Mouse (Mus musculus) olfactory bulb, adult 2 months (tissue): ENCODE data around the gene Sox5. TPM values are rescaled to one million over a fixed set of nuclear protein-coding genes. Genes with fewer than 3 reads are reported as not detected.

Source experiments
- H3K27ac ChIP-seq: fragments of 200-500 bp; 2 replicates; pipeline ENCODE4 v1.5.1; 2012; ENCODE audit warnings: low read depth, low read length; ENCODE audit not compliant: insufficient read depth
- H3K4me1 ChIP-seq: fragments of 200-500 bp; 2 replicates; pipeline ENCODE4 v1.6.1; 2012; ENCODE audit warnings: low read length; ENCODE audit not compliant: control insufficient read depth, insufficient read depth
- H3K4me3 ChIP-seq: fragments of 200-500 bp; 2 replicates; pipeline ENCODE4 v1.5.1; 2012; ENCODE audit warnings: mild to moderate bottlenecking, low read depth, low read length, moderate library complexity; ENCODE audit not compliant: insufficient read depth
- CTCF ChIP-seq: fragments of 200-500 bp; IDR thresholded peaks from 2 replicates; pipeline ENCODE4 v1.5.1; 2012; ENCODE audit warnings: low read depth, mild to moderate bottlenecking, low read length, moderate library complexity; ENCODE audit not compliant: insufficient read depth
- POLR2A ChIP-seq: fragments of 200-500 bp; IDR thresholded peaks from 2 replicates; pipeline ENCODE4 v1.6.1; 2012; ENCODE audit warnings: mild to moderate bottlenecking, low read depth, low read length, moderate library complexity; ENCODE audit not compliant: insufficient read depth
- WGBS: fragments of 180-500 bp; shearing (Covaris S2); methylation state at CpG from one replicate; pipeline ENCODE4 v1.1.7; 2018; 5-methylcytosine and 5-hydroxymethylcytosine counted together
- polyA plus RNA-seq: library from polyadenylated mRNA; stranded (reverse); fragments of >200 nt; gene quantifications from 2 replicates; pipeline ENCODE4 v1.2.4, GENCODE M21; 2012; ENCODE audit warnings: low replicate concordance; ENCODE audit not compliant: missing spikeins, insufficient read depth, insufficient read length

The Sox5 gene
- polyA plus RNA-seq, 1 experiment, result not detected

- Histone ChIP-seq H3K4me3 (no peak overlapping the region), H3K4me1 (no peaks in the 10 kb centered on the region), H3K27ac (no peak overlapping the region)
- WGBS, result 93% methylated on average over 2 of the region's 2 CpGs
- TF ChIP-seq POLR2A (no peak), CTCF (no peak)
Measured at GRCm38 (mm10) chr6:143892869-143893268, 888.9 kb downstream of the Sox5 start.

- TF ChIP-seq POLR2A, result no peak
- no peak for TF ChIP-seq CTCF
- Histone ChIP-seq H3K4me1 (no peaks in the 10 kb centered on the region), H3K4me3 (no peak overlapping the region), H3K27ac (no peak overlapping the region)
- 86% methylated on average over 7 of the region's 7 CpGs for WGBS
Measured at GRCm38 (mm10) chr6:143888556-143888955, 893.2 kb downstream of the Sox5 start.

GRCm38 (mm10) chr6:143878525-143878924 is 903.3 kb downstream of the Sox5 start:
- Histone ChIP-seq H3K4me3 (no peak overlapping the region), H3K4me1 (no peaks in the 10 kb centered on the region), H3K27ac (no peak overlapping the region)
- TF ChIP-seq POLR2A, result no peak
- TF ChIP-seq CTCF, result no peak
- WGBS, result 82% methylated on average over 6 of the region's 6 CpGs

DNA sequence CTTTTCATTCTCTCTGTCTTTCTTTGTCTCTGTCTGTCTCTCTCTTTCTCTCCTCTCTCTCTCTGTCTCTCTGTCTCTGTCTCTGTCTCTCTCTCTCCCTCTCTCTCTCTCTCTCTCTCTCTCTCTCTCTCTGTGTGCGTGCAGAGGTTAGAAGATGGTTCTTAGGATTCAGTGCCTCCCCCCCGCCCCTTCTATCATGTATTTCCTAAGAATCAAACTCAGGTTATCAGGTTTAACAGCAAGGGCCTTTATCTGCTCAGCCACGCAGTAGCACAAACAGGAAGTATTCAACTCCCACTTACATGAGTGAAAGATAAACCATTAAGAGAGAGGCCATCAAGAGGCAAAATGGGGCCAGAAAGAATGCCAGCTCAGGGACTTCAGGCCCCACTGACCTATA is 913.0 kb downstream of the Sox5 start:
- TF ChIP-seq POLR2A, result no peak
- no peak for TF ChIP-seq CTCF
- H3K4me1 ChIP-seq, result no peaks in the 10 kb centered on the region
- WGBS, result 95% methylated on average over 3 of the region's 3 CpGs
- H3K4me3 ChIP-seq, result no peak overlapping the region
- no peak overlapping the region for H3K27ac ChIP-seq

- no peak for TF ChIP-seq POLR2A
- 81% methylated on average over 3 of the region's 3 CpGs for WGBS
- no peak overlapping the region for H3K4me3 ChIP-seq
- no peak overlapping the region for H3K27ac ChIP-seq
- H3K4me1 ChIP-seq, result no peaks in the 10 kb centered on the region
Measured at GRCm38 (mm10) chr6:143868155-143868685, 913.6 kb downstream of the Sox5 start.

- 92% methylated on average over 5 of the region's 5 CpGs for WGBS
- H3K27ac ChIP-seq, result no peak overlapping the region
- no peak overlapping the region for H3K4me3 ChIP-seq
- H3K4me1 ChIP-seq, result no peaks in the 10 kb centered on the region
- TF ChIP-seq POLR2A (no peak), CTCF (no peak)
Measured at GRCm38 (mm10) chr6:143867029-143867428, 914.7 kb downstream of the Sox5 start.

DNA sequence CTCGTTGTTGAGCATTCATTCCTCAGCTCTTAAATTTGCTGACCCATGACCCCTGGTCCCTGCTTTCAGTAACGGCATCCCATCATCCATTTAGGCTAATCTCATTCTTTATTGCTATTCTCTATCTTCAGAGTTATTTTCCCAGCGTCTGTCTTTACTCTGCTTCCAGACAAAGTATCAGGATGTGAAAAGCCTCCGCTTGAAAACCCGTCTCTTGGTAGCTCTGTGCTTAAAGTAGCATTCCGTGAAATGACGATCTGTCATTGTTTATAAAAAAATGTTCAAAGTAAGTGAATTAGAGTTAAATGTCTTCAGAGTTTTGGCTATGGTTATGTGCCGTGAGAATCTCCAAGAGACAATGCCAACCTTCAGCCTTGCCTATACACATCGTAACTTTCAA is 915.2 kb downstream of the Sox5 start:
- TF ChIP-seq POLR2A, result no peak
- no peak for TF ChIP-seq CTCF
- H3K4me1 ChIP-seq, result no peaks in the 10 kb centered on the region
- H3K4me3 ChIP-seq, result no peak overlapping the region
- 89% methylated on average over 9 of the region's 9 CpGs for WGBS
- H3K27ac ChIP-seq, result no peak overlapping the region

GRCm38 (mm10) chr6:143862611-143863110 is 919.1 kb downstream of the Sox5 start:
- H3K27ac ChIP-seq, result no peak overlapping the region
- TF ChIP-seq CTCF, result no peak
- no peak for TF ChIP-seq POLR2A
- H3K4me1 ChIP-seq, result no peaks in the 10 kb centered on the region
- no peak overlapping the region for H3K4me3 ChIP-seq
- WGBS, result 56% methylated on average over 6 of the region's 6 CpGs

DNA sequence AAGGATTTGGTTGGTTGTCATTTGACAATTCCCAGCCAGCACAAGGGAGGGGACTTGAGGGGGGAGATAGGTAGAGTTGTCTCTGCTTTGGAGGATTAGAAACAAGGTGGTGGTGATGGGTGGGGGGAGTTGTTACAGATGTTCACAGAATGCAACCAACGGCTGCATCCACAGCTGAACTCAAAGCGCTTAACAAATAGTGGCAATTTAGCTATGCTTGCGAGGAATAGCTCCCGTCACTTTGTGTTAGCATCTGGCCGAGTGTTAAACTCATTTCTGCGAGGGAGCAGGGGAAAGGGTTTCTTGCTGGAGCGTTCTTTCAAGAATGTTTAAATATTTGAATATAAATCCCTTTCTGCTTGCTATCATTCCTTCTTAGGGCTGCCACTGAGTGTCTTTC is 921.7 kb downstream of the Sox5 start:
- TF ChIP-seq CTCF, result no peak
- no peak for TF ChIP-seq POLR2A
- H3K4me3 ChIP-seq, result no peak overlapping the region
- H3K4me1 ChIP-seq, result peaks cover 2% of the 10 kb centered on the region; the same call in 1 of the 2 replicates
- WGBS, result 70% methylated on average over 7 of the region's 7 CpGs
- no peak overlapping the region for H3K27ac ChIP-seq

- Histone ChIP-seq H3K4me3 (no peak overlapping the region), H3K27ac (no peak overlapping the region), H3K4me1 (peaks cover 2% of the 10 kb centered on the region; the same call in 1 of the 2 replicates)
- WGBS, result 92% methylated on average over 15 of the region's 15 CpGs
- no peak for TF ChIP-seq CTCF
- TF ChIP-seq POLR2A, result no peak
Measured at GRCm38 (mm10) chr6:143859535-143859934, 922.2 kb downstream of the Sox5 start.
